Mouse (Mus musculus): ENCODE measurements around the gene Cd83. TPM values are rescaled to one million over a fixed set of nuclear protein-coding genes. Genes with fewer than 3 reads are reported as not detected.

Cd83 gene
- polyA plus RNA-seq (2015; fragmentation: Nextera tagmentation; extraction: Ambion mirVana): 9.0 and 11.4 TPM in 2 replicates

- 4% methylated on average over 73 of the region's 73 CpGs for WGBS
- peak; percentile 36; the same call in 1 of the 2 replicates for ATAC-seq (ENCODE audit: insufficient read depth, low FRiP score, low read depth)
- no peaks in the 10 kb centered on the region for H3K9me3 ChIP-seq
- no peak within 1 kb of the TSS for H3K27ac ChIP-seq
- peaks cover 19% of the 10 kb centered on the region for H3K27me3 ChIP-seq (replicated peaks)
- no peaks in the 10 kb centered on the region for H3K36me3 ChIP-seq
- peak within 1 kb of the TSS; percentile 27 for H3K9ac ChIP-seq
- peak within 1 kb of the TSS; percentile 95 for H3K4me2 ChIP-seq
- peak within 1 kb of the TSS; percentile 51 for H3K4me3 ChIP-seq (replicated peaks)
- peaks cover 21% of the 10 kb centered on the region for H3K4me1 ChIP-seq
These were observed at the start of gene Cd83 for GRCm38 (mm10) chr13:43784725-43785711. Gene Cd83, plus strand, starts transcription at chr13:43784775.

GRCm38 (mm10) chr13:43739598-43740275, 44.8 kb upstream of the Cd83 start:
- no peak for ATAC-seq (ENCODE audit: insufficient read depth, low FRiP score, low read depth)
- H3K27ac ChIP-seq: no peak overlapping the region

GRCm38 (mm10) chr13:43740276-43740608, 44.3 kb upstream of the Cd83 start:
- Histone ChIP-seq H3K9ac (no peak overlapping the region), H3K27ac (no peak overlapping the region), H3K9me3 (no peaks in the 10 kb centered on the region), H3K27me3 (replicated peaks) (no peaks in the 10 kb centered on the region), H3K4me2 (no peak overlapping the region), H3K4me3 (replicated peaks) (no peak overlapping the region), H3K36me3 (no peaks in the 10 kb centered on the region), H3K4me1 (0 out of 2 replicates have a peak, but pooled peaks cover 2% of the 10 kb centered on the region)
- WGBS: 63% methylated on average over 7 of the region's 7 CpGs
- ATAC-seq (ENCODE audit: insufficient read depth, low FRiP score, low read depth): no peak

More at GRCm38 (mm10) chr13:43739598-43740275, 44.8 kb upstream of the Cd83 start:
- Histone ChIP-seq H3K9ac (no peak overlapping the region), H3K27me3 (replicated peaks) (no peaks in the 10 kb centered on the region), H3K4me3 (replicated peaks) (no peak overlapping the region), H3K9me3 (no peaks in the 10 kb centered on the region), H3K4me1 (0 out of 2 replicates have a peak, but pooled peaks cover 2% of the 10 kb centered on the region), H3K4me2 (no peak overlapping the region), H3K36me3 (no peaks in the 10 kb centered on the region)
- 24% methylated on average over 15 of the region's 15 CpGs for WGBS

GRCm38 (mm10) chr13:43742677-43743076, 41.9 kb upstream of the Cd83 start:
- Histone ChIP-seq H3K27me3 (replicated peaks) (no peaks in the 10 kb centered on the region), H3K9me3 (no peaks in the 10 kb centered on the region), H3K4me2 (no peak overlapping the region), H3K36me3 (no peaks in the 10 kb centered on the region), H3K4me3 (replicated peaks) (no peak overlapping the region), H3K4me1 (0 out of 2 replicates have a peak, but pooled peaks cover 2% of the 10 kb centered on the region), H3K27ac (no peak overlapping the region), H3K9ac (no peak overlapping the region)
- no peak for ATAC-seq (ENCODE audit: insufficient read depth, low FRiP score, low read depth)
- 66% methylated on average over 3 of the region's 3 CpGs for WGBS

- Histone ChIP-seq H3K27me3 (replicated peaks) (no peaks in the 10 kb centered on the region), H3K9me3 (no peaks in the 10 kb centered on the region), H3K4me3 (replicated peaks) (no peak overlapping the region), H3K4me1 (0 out of 2 replicates have a peak, but pooled peaks cover 2% of the 10 kb centered on the region), H3K36me3 (no peaks in the 10 kb centered on the region), H3K4me2 (no peak overlapping the region), H3K9ac (no peak overlapping the region), H3K27ac (no peak overlapping the region)
- no peak for ATAC-seq (ENCODE audit: insufficient read depth, low FRiP score, low read depth)
- WGBS: 84% methylated on average over 7 of the region's 7 CpGs
These were observed 40.3 kb upstream of the Cd83 start for GRCm38 (mm10) chr13:43744259-43744658.

- ATAC-seq (ENCODE audit: insufficient read depth, low FRiP score, low read depth): no peak
- Histone ChIP-seq H3K4me1 (no peaks in the 10 kb centered on the region), H3K27ac (no peak overlapping the region), H3K4me2 (no peak overlapping the region), H3K27me3 (replicated peaks) (no peaks in the 10 kb centered on the region), H3K36me3 (no peaks in the 10 kb centered on the region), H3K9ac (no peak overlapping the region), H3K4me3 (replicated peaks) (no peak overlapping the region), H3K9me3 (no peaks in the 10 kb centered on the region)
- 84% methylated on average over 3 of the region's 3 CpGs for WGBS
These were observed 34.3 kb upstream of the Cd83 start for GRCm38 (mm10) chr13:43750301-43750700.

- Histone ChIP-seq H3K36me3 (no peaks in the 10 kb centered on the region), H3K4me2 (no peak overlapping the region), H3K27me3 (replicated peaks) (no peaks in the 10 kb centered on the region), H3K4me1 (no peaks in the 10 kb centered on the region), H3K27ac (no peak overlapping the region), H3K9ac (no peak overlapping the region), H3K4me3 (replicated peaks) (no peak overlapping the region), H3K9me3 (no peaks in the 10 kb centered on the region)
- no peak for ATAC-seq (ENCODE audit: insufficient read depth, low FRiP score, low read depth)
- 83% methylated on average over 6 of the region's 6 CpGs for WGBS
These were observed 33.6 kb upstream of the Cd83 start for GRCm38 (mm10) chr13:43750966-43751365.

- no peak overlapping the region for H3K27ac ChIP-seq
- H3K9ac ChIP-seq: no peak overlapping the region
- ATAC-seq (ENCODE audit: insufficient read depth, low FRiP score, low read depth): no peak
These were observed 32.2 kb upstream of the Cd83 start for GRCm38 (mm10) chr13:43752407-43752806.

GRCm38 (mm10) chr13:43753652-43754051, 30.9 kb upstream of the Cd83 start:
- H3K27ac ChIP-seq: no peak overlapping the region
- H3K27me3 ChIP-seq (replicated peaks): no peaks in the 10 kb centered on the region
- no peaks in the 10 kb centered on the region for H3K4me1 ChIP-seq
- H3K4me2 ChIP-seq: no peak overlapping the region
- 25% methylated on average over 9 of the region's 9 CpGs for WGBS
- no peak for ATAC-seq (ENCODE audit: insufficient read depth, low FRiP score, low read depth)
- H3K36me3 ChIP-seq: no peaks in the 10 kb centered on the region
- H3K9me3 ChIP-seq: no peaks in the 10 kb centered on the region
- no peak overlapping the region for H3K9ac ChIP-seq
- no peak overlapping the region for H3K4me3 ChIP-seq (replicated peaks)

More at GRCm38 (mm10) chr13:43752407-43752806, 32.2 kb upstream of the Cd83 start:
- Histone ChIP-seq H3K27me3 (replicated peaks) (no peaks in the 10 kb centered on the region), H3K9me3 (no peaks in the 10 kb centered on the region), H3K4me2 (no peak overlapping the region), H3K4me1 (no peaks in the 10 kb centered on the region), H3K36me3 (no peaks in the 10 kb centered on the region), H3K4me3 (replicated peaks) (no peak overlapping the region)
- 73% methylated on average over 7 of the region's 7 CpGs for WGBS

GRCm38 (mm10) chr13:43754455-43755128, 30.0 kb upstream of the Cd83 start:
- H3K27me3 ChIP-seq (replicated peaks): no peaks in the 10 kb centered on the region
- 56% methylated on average over 3 of the region's 3 CpGs for WGBS
- H3K9me3 ChIP-seq: no peaks in the 10 kb centered on the region
- H3K27ac ChIP-seq: no peak overlapping the region
- H3K9ac ChIP-seq: no peak overlapping the region
- H3K4me1 ChIP-seq: no peaks in the 10 kb centered on the region
- H3K36me3 ChIP-seq: no peaks in the 10 kb centered on the region
- H3K4me3 ChIP-seq (replicated peaks): no peak overlapping the region
- no peak for ATAC-seq (ENCODE audit: insufficient read depth, low FRiP score, low read depth)
- no peak overlapping the region for H3K4me2 ChIP-seq

- Histone ChIP-seq H3K9ac (no peak overlapping the region), H3K4me1 (no peaks in the 10 kb centered on the region), H3K4me2 (no peak overlapping the region), H3K4me3 (replicated peaks) (no peak overlapping the region), H3K36me3 (no peaks in the 10 kb centered on the region), H3K9me3 (no peaks in the 10 kb centered on the region), H3K27me3 (replicated peaks) (no peaks in the 10 kb centered on the region), H3K27ac (no peak overlapping the region)
- WGBS: 73% methylated on average over 7 of the region's 7 CpGs
- no peak for ATAC-seq (ENCODE audit: insufficient read depth, low FRiP score, low read depth)
These were observed 29.0 kb upstream of the Cd83 start for GRCm38 (mm10) chr13:43755573-43755972.

All from stomach, embryonic 15.5 days (tissue).